Mouse (Mus musculus): ENCODE results near the gene Pwwp2b.

GRCm38 (mm10) chr7:139280044-139280443 is 31.8 kb downstream of the Pwwp2b start:
- TF ChIP-seq CTCF (IDR thresholded peaks at IDR 0.05; ENCODE audit: insufficient read depth, low read length) (no peak), POLR2A (IDR thresholded peaks at IDR 0.05; ENCODE audit: borderline replicate concordance, extremely low read depth, low read depth, low read length) (no peak)

All from lung, adult 2 months (tissue).